Mouse (Mus musculus) CH12.LX (cell line): ENCODE data around the gene Csdc2. TPM values are rescaled to one million over a fixed set of nuclear protein-coding genes. Genes with fewer than 3 reads are reported as not detected.

Source experiments
- DNase-seq: peaks from one replicate; pipeline ENCODE4 v3.0.0-alpha.2; 2013; ENCODE audit errors: extremely low read depth
- H3K27ac ChIP-seq: 2 replicates; pipeline ENCODE4 v1.5.1; 2012; ENCODE audit warnings: low read depth, mild to moderate bottlenecking, control low read depth, moderate library complexity; ENCODE audit not compliant: insufficient read depth
- H3K27me3 ChIP-seq: replicated peaks from 2 replicates; pipeline ENCODE3; 2012; ENCODE audit warnings: inconsistent platforms
- H3K36me3 ChIP-seq, 2 experiments: replicated peaks in 1 of 2; 2 replicates each; pipeline versions ENCODE3 to v1.6.1; 2012; ENCODE audit warnings: inconsistent platforms in 1 of 2, low read length in 1 of 2, mild to moderate bottlenecking in 1 of 2, mixed read lengths in 1 of 2, moderate library complexity in 1 of 2; ENCODE audit not compliant: control insufficient read depth in 1 of 2, insufficient read depth in 1 of 2
- H3K4me1 ChIP-seq, 2 experiments: 2 replicates each; pipeline ENCODE4 v1.6.1; 2012; ENCODE audit warnings: inconsistent platforms in 1 of 2, moderate library complexity in 1 of 2; ENCODE audit not compliant: insufficient read depth in 2 of 2, control insufficient read depth in 1 of 2
- H3K4me2 ChIP-seq: 2 replicates; pipeline ENCODE4 v1.6.1; 2012; ENCODE audit warnings: low read depth, mild to moderate bottlenecking, control low read depth; ENCODE audit not compliant: poor library complexity, insufficient read depth, severe bottlenecking
- H3K4me3 ChIP-seq, 3 experiments: fragments of 150-350 bp in 1 of 3; sonication (generic) in 1 of 3; replicated peaks in 1 of 3; 2 replicates each; pipeline versions ENCODE3 to v1.5.1; 2011 to 2012; ENCODE audit warnings: low read depth in 2 of 3, low read length in 2 of 3, mild to moderate bottlenecking in 2 of 3, moderate library complexity in 2 of 3, control low read depth in 1 of 3, improper control_type of control experiment in 1 of 3, inconsistent platforms in 1 of 3, mixed read lengths in 1 of 3; ENCODE audit not compliant: poor library complexity in 1 of 3
- H3K79me2 ChIP-seq: replicated peaks from 2 replicates; pipeline ENCODE4 v1.6.1; 2012; ENCODE audit warnings: mild to moderate bottlenecking, moderate library complexity; ENCODE audit not compliant: control insufficient read depth, poor library complexity, insufficient read depth, severe bottlenecking; ENCODE audit errors: extremely low read depth
- H3K9ac ChIP-seq: 2 replicates; pipeline ENCODE4 v1.6.1; 2012; ENCODE audit warnings: low read depth, mild to moderate bottlenecking, control low read depth, moderate library complexity; ENCODE audit not compliant: insufficient read depth
- H3K9me3 ChIP-seq: replicated peaks from 2 replicates; pipeline ENCODE3; 2012; ENCODE audit warnings: low read length, inconsistent platforms, mixed read lengths
- CHD1 ChIP-seq: IDR thresholded peaks from 2 replicates; pipeline ENCODE4 v1.6.1; 2012; ENCODE audit warnings: low read depth, low read length, improper control_type of control experiment, inconsistent platforms
- CTCF ChIP-seq, 2 experiments: IDR thresholded peaks in 1 of 2; conservative IDR thresholded peaks in 1 of 2; 2 replicates each; pipeline ENCODE4 v1.5.1; 2011 to 2012; ENCODE audit warnings: low read depth in 2 of 2, low read length in 2 of 2, improper control_type of control experiment in 1 of 2, inconsistent platforms in 1 of 2, mild to moderate bottlenecking in 1 of 2, moderate library complexity in 1 of 2
- ETS1 ChIP-seq: conservative IDR thresholded peaks from 2 replicates; pipeline ENCODE4 v1.6.1; 2012; ENCODE audit warnings: low read depth, mild to moderate bottlenecking, inconsistent platforms, low read length, improper control_type of control experiment, moderate library complexity
- HCFC1 ChIP-seq: IDR thresholded peaks from 2 replicates; pipeline ENCODE4 v1.6.1; 2012; ENCODE audit warnings: low read depth, mild to moderate bottlenecking, inconsistent platforms, low read length, improper control_type of control experiment
- IRF4 ChIP-seq: IDR thresholded peaks from 2 replicates; pipeline ENCODE4 v1.6.1; 2014; ENCODE audit warnings: low read depth, mild to moderate bottlenecking, inconsistent platforms, low read length, improper control_type of control experiment
- JUN ChIP-seq: IDR thresholded peaks from 2 replicates; pipeline ENCODE4 v1.6.1; 2011; ENCODE audit warnings: low read depth, mild to moderate bottlenecking, low read length, improper control_type of control experiment, moderate library complexity; ENCODE audit not compliant: insufficient read depth
- JUND ChIP-seq: conservative IDR thresholded peaks from 2 replicates; pipeline ENCODE4 v1.6.1; 2011; ENCODE audit warnings: low read depth, low read length, improper control_type of control experiment
- KAT2A ChIP-seq: IDR thresholded peaks from 2 replicates; pipeline ENCODE4 v1.6.1; 2012; ENCODE audit warnings: low read length, improper control_type of control experiment, inconsistent platforms; ENCODE audit not compliant: insufficient replicate concordance
- MAX ChIP-seq: IDR thresholded peaks from 2 replicates; pipeline ENCODE4 v1.6.1; 2011; ENCODE audit warnings: low read length, improper control_type of control experiment
- MYC ChIP-seq: IDR thresholded peaks from 2 replicates; pipeline ENCODE4 v1.6.1; 2011; ENCODE audit warnings: low read depth, mild to moderate bottlenecking, improper control_type of control experiment, low read length
- NELFE ChIP-seq: IDR thresholded peaks from 2 replicates; pipeline ENCODE4 v1.6.1; 2011; ENCODE audit warnings: low read depth, low read length, improper control_type of control experiment
- NRF1 ChIP-seq: IDR thresholded peaks from 2 replicates; pipeline ENCODE4 v1.6.1; 2014; ENCODE audit warnings: low read depth, mild to moderate bottlenecking, inconsistent platforms, low read length, improper control_type of control experiment, moderate library complexity
- PAX5 ChIP-seq: IDR thresholded peaks from 2 replicates; pipeline ENCODE4 v1.6.1; 2012; ENCODE audit warnings: low read length, inconsistent platforms, mixed read lengths
- POLR2AphosphoS2 ChIP-seq: IDR thresholded peaks from 2 replicates; pipeline ENCODE4 v1.6.1; 2011; ENCODE audit warnings: low read depth, low read length, improper control_type of control experiment
- RAD21 ChIP-seq: IDR thresholded peaks from 2 replicates; pipeline ENCODE4 v1.6.1; 2011; ENCODE audit warnings: low read depth, mild to moderate bottlenecking, low read length, improper control_type of control experiment, moderate library complexity
- RCOR1 ChIP-seq: conservative IDR thresholded peaks from 2 replicates; pipeline ENCODE4 v1.6.1; 2012; ENCODE audit warnings: low read depth, mild to moderate bottlenecking, inconsistent platforms, low read length, improper control_type of control experiment
- SMC3 ChIP-seq: IDR thresholded peaks from 2 replicates; pipeline ENCODE4 v1.6.1; 2011; ENCODE audit warnings: low read depth, low read length, improper control_type of control experiment
- TBP ChIP-seq: conservative IDR thresholded peaks from 2 replicates; pipeline ENCODE4 v1.6.1; 2011; ENCODE audit warnings: low read depth, low read length, improper control_type of control experiment
- USF1 ChIP-seq: IDR thresholded peaks from 2 replicates; pipeline ENCODE4 v1.6.1; 2014; ENCODE audit warnings: low read depth, mild to moderate bottlenecking, inconsistent platforms, low read length, improper control_type of control experiment
- USF2 ChIP-seq: conservative IDR thresholded peaks from 2 replicates; pipeline ENCODE4 v1.6.1; 2011; ENCODE audit warnings: low read depth, low read length, improper control_type of control experiment
- ZKSCAN1 ChIP-seq: IDR thresholded peaks from 2 replicates; pipeline ENCODE4 v1.6.1; 2012; ENCODE audit warnings: low read depth, inconsistent platforms, low read length, improper control_type of control experiment, borderline replicate concordance
- dilution Hi-C: fragments of 300-500 bp; cut with MboI; formaldehyde crosslinking; loops from 2 replicates; pipeline ENCODE4 v1.14.3; 2020; ENCODE audit warnings: low sequenced_read_pairs; ENCODE audit not compliant: extremely low pct_unique_long_range_greater_than_20kb, extremely low pct_ligation_motif_present
- in situ Hi-C: fragments of 300-500 bp; cut with MboI; formaldehyde crosslinking; loops from 3 replicates; pipeline ENCODE4 v1.14.3; 2019; ENCODE audit warnings: low sequenced_read_pairs, low pct_ligation_motif_present, low pct_unique_long_range_greater_than_20kb, mixed read lengths
- polyA plus RNA-seq: library from polyadenylated mRNA; unstranded; fragments of >175 nt; gene quantifications from 2 replicates; pipeline ENCODE4 v1.2.1, GENCODE M21; 2012; ENCODE audit warnings: low read depth; ENCODE audit not compliant: insufficient read length
- total RNA-seq, 2 experiments: library from RNA; depleted of rRNA; stranded (reverse); fragments of 300-350 nt in 1 of 2; fragments of >200 nt in 1 of 2; gene quantifications; 2 replicates each; pipeline ENCODE4 v1.2.3; 2012 to 2014

Csdc2 gene
- total and polyA plus RNA-seq, 3 experiments, result 0.08 to 0.43 TPM; not detected in 1

- dilution Hi-C loops, result no loop called here
- Histone ChIP-seq H3K27ac (no peak overlapping the region), H3K4me2 (no peak overlapping the region), H3K9ac (no peak overlapping the region), H3K79me2 (no peaks in the 10 kb centered on the region), H3K4me3 (no peak overlapping the region), H3K9me3 (no peaks in the 10 kb centered on the region), H3K4me1 (peaks cover 14 to 54% of the 10 kb centered on the region in 2 experiments), H3K36me3 (no peaks in the 10 kb centered on the region), H3K27me3 (no peaks in the 10 kb centered on the region)
- no peak for DNase-seq
- in situ Hi-C loops, result no loop called here
- TF ChIP-seq KAT2A, result no peak
- no peak for TF ChIP-seq PAX5
- TF ChIP-seq HCFC1, result no peak
- no peak for TF ChIP-seq JUN
- no peak for TF ChIP-seq USF2
- no peak for TF ChIP-seq NRF1
- TF ChIP-seq CTCF (conservative IDR thresholded peaks at IDR 0.05 in 1 of 2, IDR thresholded peaks at IDR 0.05 in 1 of 2; ENCODE audit: low read depth in 2 of 2, low read length in 2 of 2), result no peak
- TF ChIP-seq SMC3, result no peak
Observed at GRCm38 (mm10) chr15:81939157-81939715, 2.7 kb downstream of the Csdc2 start.

- no peak for DNase-seq
- dilution Hi-C loops, result no loop called here
- Histone ChIP-seq H3K27me3 (no peaks in the 10 kb centered on the region), H3K9ac (no peak overlapping the region), H3K4me3 (no peak overlapping the region), H3K36me3 (no peaks in the 10 kb centered on the region), H3K27ac (no peak overlapping the region), H3K4me1 (peaks cover 12 to 49% of the 10 kb centered on the region in 2 experiments), H3K9me3 (no peaks in the 10 kb centered on the region), H3K79me2 (no peaks in the 10 kb centered on the region), H3K4me2 (no peak overlapping the region)
- in situ Hi-C loops, result no loop called here
- TF ChIP-seq NELFE (no peak), IRF4 (no peak), MYC (no peak), USF1 (no peak), ETS1 (no peak), RCOR1 (no peak), RAD21 (no peak), JUND (no peak), ZKSCAN1 (no peak), POLR2AphosphoS2 (no peak), MAX (no peak), CHD1 (no peak), KAT2A (no peak), TBP (no peak)
Observed at GRCm38 (mm10) chr15:81939774-81940173, 3.2 kb downstream of the Csdc2 start.
